Mouse (Mus musculus): ENCODE measurements around the gene Bahcc1.

DNA sequence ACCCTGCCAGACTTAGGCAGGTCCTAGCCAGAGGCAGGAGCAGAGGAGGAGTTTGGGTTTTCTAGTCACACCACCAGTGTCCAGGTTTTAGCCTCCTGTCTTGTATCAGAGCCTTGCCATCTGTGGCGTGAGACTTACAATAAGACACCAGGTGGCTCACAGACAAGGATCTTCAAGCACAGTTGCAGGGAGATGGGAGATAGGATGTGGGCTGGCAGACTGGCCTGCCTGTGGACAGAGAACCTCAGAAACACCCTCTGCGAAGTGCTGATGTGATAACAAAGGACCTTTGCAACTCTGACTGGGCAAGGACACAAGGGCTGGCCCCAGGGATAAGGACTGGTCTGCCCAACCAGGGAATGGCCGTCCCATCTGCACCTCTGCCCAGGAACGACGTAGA is 66.7 kb downstream of the Bahcc1 start:
- TF ChIP-seq POLR2A (IDR thresholded peaks at IDR 0.05; ENCODE audit: extremely low read depth, insufficient read depth, low read length) (no peak), CTCF (IDR thresholded peaks at IDR 0.05; ENCODE audit: low read depth, low read length) (no peak)

Measured in liver, adult 2 months (tissue).